Mouse (Mus musculus) lung, postnatal 36 days (tissue): ENCODE data around the gene Ssr3.
"Not testable (repeated sequence)": the region's sequence is repeated elsewhere in the genome, so short reads cannot be mapped to it uniquely, and the experiment has no call there.

Source experiments
- DNase-seq: peaks from one replicate; pipeline ENCODE4 v3.0.0; 2022; ENCODE audit warnings: mixed read lengths

The Ssr3 gene

DNA sequence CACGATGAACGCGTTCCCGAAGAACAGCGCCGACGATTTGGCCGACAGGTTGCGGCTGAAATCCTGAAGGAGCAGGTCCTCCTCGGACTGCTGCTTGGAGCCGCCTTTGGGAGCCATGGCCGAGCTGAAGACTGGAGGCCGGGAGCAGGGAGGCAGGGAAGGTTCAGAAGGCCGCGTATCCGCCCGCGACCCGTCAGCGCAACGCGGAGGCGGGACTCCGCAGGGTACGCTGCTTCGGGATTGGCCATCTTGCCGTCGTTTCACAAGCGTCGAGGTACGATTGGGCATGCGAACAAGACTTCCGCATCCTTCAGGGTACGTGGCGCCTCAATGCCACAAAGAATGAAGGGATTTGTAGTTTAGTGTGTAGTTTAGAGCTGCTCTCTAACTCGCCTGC, at the start of gene Ssr3:
Gene Ssr3, minus strand, starts transcription at position 203 of the 397 bp plus-strand sequence.
- peak; percentile 99 for DNase-seq

DNA sequence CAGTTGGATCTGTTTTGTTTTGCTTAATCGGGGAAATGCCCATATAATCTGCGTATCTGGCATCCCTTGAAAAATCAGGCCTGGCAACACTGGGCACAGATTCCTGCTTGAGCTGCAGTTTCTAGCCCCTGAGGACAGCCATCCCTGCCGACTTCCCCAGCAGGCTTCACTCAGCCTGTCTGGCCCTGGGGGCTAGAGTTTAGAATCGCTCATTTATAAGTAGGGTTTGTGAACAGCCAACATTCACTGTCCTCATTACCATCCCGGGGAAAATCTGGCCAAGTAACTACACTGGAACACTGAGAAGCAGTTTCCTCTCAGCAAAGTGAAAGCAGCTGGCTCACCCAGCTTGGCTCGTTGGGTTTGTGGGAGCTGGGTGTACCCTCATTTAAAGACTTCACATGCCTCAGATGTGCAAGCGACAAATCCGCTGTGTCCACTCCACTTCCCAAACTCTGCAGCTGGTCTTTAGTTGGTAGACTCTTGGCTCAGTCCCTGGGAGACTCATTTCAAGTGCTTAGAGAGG, 49.2 kb upstream of the Ssr3 start:
- DNase-seq: peak; percentile 42

DNA sequence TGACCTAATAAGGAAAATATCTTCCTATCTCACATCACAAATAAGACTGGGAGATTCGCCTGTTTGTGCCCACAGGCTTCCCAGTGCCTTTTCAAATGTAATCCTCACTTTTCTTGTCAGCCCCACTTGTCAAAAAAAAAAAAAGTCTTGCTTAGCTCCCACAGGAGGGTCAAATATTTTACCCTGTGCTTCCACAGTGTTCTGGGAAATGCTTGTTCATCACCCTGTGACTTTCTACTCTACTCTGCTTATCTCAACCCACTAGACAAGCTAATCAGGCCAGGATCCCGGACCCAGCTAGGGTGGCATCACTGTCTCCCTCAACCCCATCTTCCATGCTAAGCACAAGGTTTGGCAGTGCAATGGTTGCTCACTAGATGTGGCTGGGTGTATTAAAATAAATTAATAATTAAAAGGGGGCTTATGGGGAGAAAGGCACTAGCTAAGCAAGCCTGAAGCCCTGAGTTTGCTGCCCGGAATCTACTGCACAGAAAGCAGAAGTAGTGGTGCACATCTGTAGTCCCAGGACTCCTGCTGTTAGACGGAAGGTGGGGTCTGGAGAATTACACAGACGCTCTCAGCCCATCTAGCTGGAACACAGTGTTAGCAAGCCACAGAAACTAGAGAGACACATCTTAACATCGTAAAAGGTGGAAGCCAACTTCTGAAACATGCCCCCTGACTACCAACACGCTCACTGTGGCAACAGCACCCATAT, 46.2 kb upstream of the Ssr3 start:
- no peak for DNase-seq

DNA sequence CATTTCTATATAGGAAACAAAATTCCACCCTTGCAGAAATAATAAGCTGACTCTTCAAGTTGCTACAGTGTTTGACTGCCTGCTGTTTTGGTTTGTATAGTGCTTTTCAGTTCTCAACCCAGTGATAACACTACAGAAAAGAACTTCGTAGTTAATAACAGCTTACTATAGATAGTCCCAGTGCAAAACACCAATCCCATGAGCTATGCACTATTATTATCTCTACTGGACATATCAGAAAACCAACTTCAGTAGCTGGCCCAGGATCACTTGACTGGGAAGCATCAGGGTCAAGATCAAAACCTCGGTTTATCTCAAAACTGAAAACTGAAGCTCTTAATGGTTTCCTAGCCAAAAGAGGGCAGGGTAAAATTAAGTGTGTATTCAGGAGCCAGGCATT, 43.4 kb upstream of the Ssr3 start:
- DNase-seq: no peak

DNA sequence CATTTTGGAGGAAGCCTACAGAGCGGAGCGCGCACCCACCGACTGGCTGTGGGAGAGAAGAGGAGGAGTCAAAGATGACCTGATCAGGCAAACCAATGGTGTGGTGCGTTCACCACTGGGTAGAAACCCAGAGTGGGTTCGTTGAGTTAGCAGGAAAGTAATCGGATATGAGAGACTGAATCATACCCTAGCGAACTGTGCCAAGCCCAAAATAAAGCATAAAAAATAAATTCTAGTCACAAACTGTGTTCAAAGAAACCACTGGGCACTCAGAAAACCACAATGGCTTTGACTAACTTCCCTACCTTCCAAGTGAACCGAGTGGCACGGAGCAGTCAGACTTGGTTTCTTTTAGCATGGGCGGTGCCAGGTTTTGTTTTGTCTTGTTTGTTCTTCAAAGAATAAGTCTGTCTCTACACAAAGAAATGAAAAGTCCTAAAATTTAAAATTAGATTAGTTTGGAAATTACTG, 42.7 kb upstream of the Ssr3 start:
- no peak for DNase-seq

DNA sequence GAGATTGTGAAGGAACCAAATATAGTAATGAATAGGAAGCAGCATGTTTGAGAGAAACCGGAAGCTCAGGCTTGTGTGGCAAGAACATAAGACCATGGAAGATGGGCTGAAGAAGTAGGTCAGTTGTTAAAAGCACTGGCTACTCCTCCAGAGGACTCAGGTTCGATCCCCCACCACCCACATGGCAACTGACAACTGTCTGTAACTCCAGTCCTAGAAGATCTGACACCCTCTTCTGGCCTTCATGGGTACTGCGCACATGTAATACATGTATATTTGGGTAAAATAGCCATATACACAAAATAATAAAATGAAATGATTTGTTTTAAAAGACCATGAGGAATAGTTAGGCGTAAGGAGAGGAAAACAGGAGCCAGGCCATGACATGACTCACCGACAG, 39.8 kb upstream of the Ssr3 start:
- DNase-seq: no peak

DNA sequence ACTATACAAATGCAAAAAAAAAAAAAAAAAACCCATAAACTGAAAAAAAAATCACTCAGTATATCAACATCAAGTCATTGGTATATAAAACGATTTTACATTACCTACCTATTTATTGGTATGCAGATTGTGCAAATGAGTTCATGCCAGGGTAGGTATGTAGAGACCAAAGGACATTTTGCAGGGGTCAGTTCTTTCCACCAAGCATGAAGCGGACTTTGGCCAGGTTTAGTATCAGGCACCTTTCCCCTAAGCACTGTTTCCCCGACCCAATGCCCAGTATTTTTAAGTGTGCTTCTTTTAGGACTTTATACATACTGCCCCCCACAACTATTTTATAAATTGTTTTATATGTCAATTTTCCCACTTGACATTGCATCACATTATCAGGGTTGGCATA, 27.3 kb upstream of the Ssr3 start:
- no peak for DNase-seq

DNA sequence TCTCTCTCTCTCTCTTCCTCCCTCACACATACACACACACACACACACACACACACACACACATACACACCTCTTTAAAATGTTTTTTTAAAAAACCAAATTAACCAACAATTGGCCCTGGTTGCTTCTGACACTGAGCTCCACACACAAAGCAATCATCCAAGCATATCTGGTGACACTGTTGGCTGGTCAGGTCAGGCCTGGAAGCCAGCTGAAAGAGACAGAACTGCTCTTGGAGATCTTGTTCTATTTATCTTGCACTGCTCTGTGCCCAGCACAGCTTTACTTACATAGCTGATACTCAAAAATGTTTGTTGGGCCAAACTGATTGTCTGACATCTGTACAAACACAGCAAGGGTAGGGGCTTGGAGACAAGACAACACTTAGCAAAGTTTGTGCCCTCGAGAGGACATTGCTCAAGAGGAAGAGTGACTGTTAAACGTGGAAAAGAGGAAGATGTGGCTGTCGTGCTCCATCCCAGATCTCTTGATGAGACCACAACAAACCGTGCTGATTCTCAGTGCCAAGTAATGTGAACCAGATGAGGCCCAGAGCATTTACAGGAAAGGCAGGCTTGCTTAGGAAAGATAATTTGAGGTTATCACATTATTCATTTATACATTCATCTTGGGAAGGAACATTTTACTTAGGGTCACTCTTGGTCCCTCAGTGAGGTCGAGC, 25.6 kb upstream of the Ssr3 start:
- no peak for DNase-seq

DNA sequence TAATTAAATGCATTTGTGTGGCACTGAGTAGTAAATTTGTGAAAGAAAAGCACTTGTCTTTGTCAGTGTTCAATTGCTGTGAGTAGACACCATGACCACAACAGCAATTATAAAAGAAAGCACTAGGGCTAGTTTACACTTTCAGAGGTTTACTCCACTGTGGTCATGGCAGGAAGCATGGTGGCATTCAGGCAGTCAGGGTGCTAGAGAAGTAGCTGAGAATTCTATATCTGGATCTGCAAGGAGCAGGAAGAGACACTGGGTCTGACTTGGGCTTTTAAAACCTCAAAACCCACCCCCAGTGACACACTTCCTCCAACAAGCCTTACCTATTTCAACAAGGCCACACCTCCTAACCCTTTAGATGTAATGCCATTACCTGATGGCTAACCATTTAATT, 24.1 kb upstream of the Ssr3 start:
- no peak for DNase-seq

DNA sequence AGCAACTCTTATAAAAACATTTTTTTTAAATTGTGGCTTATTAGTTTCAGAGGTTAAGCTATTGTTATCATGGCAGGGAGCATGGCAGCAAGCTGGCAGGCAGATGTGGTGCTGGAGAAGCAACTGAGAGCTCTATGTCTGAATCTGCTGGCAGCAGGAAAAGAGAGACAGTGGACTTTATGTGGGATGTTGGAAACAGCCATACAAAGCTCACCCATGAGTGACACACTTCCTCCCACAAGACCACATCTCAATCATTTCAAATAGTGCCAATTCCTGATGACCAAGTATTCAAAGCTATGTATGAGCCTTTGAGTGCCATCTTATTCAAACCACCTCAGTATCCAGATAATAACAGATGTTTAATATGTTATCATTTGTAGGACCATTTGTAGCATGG, 15.5 kb upstream of the Ssr3 start:
- DNase-seq: no peak

DNA sequence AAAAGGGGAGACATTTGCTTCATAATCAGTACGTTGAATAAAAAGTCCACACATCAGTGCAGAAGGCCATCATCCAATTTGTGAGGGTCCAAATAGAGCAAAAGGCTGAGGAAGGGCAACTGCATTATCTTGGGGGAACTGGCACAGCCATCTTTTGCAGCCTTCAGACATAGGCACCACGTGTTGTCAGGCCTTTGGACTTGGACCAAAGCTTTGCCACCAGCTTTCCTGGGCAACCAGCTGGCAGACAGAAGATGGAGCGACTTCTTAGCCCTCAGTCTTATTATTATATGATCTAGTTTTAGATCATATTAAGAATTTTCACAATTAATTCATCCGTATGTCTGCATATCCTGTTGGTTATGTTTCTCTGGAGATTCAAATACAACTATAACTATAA, 13.4 kb upstream of the Ssr3 start:
- DNase-seq: no peak

DNA sequence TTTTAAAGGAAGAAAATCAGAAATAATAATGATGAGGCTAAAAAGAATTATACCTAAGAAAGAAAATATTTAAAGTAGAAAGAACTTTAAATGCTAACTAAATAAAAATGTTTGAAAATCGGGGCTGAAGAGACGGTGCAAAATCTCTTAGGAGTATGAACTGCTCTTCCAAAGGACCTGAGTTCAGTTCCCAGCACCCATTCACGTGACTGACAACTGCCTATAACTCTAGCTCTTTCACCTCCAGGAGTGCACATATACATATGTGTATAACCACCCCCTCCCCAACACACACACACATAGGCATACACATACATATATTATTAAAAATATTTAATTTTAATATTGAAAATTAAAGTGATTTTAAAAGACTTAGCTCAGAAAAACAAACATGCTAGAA, 5.1 kb upstream of the Ssr3 start:
- DNase-seq: no peak

DNA sequence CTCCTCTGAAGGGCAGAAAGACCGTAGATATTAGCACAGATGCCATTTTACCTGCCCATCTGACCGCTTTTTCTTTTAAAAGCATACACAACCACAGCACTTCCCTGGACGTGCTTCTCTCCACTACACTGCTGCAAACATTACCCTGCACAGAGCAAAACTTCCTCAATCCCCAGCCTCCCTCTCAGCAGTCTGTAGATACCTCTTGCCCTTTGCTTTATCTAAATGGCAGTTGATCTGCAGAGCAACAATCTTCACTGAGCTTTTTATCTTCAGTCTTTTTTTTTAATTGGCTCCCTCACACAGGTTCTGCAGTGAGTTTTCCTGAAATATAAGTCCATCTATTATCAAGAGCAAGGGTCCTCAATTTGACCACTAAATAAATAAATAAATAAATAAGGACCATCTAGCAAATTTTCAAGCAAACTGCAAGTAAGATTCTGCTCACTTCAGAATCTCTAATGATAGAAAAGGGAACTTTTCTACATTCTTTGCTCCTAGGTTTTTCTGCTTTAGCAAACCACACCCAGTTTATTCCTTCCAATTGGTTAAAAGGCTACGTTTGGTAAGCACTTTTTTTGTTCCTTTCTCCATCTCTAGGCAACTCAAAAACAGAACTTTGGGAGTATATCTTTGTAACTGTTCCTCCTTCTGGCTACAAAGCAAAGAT, 4.5 kb upstream of the Ssr3 start:
- no peak for DNase-seq

DNA sequence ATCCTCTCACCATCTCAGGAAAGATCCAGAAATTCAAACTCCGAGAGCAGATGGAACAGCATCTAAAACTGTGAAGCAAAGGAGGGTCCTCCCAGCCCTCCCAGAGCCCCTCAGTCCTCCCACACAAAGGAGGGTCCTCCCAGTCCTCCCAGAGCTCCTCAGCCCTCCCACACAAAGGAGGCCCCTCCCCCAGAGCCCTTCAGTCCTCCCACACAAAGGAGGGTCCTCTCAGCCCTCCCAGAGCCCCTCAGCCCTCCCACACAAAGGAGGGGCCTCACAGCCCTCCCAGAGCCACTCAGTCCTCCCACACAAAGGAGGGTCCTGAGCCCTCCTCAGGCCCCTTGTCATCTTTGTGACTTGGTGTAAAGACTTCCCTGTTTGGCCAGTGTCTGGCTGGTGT, 2.7 kb upstream of the Ssr3 start:
- DNase-seq: not testable (repeated sequence)

DNA sequence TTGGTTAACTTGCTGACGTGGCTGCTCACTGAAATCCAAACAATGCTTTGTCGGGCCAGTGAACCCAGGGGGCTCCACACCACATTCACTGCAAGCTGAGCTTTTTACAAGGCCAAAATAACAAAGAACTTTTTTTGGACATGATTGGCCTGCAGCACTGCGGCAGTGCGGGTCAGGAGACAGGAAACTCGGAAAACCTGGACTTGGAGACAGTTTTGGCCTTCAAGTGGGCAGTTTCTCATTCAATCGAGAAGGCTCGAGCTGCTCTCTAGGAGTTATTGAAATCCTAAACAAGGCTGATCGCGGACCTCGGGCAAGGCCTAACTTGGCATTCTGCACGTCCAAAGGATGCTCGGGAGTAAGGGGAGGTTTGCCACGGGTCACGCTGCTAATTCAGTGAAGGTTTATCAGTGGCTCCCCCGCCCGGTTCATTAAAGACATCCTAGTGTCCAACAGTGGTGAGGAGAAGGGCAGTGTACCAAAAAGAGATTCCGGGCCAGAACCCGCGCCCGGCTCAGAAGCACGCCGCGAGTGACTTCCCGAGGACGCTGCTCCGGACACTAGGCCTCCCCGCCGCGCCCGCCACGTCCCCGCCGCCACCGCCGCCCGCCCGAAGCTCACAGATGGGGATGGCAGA, 521 bp downstream of the Ssr3 start:
- DNase-seq: peak; percentile 38

DNA sequence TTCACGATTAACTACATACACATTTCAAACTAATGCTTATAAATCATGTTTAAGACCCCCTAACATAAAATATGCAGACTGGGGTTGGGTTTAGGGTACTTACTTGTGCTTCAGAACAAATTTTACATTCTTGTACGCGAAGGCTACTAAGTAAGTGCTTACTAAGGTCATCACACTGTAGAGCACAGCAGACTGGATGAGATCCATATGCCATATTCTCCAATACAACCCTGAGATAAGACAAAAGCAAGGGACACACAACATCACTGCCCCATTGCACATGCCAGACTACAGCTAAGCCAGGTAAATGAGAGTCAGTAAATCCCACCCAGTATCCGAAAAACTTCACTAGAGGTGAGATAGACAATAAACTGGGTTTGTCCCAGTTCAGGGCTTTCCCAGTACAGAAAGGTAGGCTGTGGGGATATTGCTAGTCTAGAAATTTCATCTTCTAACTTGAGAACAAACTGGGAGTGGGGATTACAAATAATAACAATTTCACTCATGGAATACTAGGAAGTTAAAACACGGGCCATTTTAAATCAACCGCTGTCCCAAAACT, 1.1 kb downstream of the Ssr3 start:
- no peak for DNase-seq

DNA sequence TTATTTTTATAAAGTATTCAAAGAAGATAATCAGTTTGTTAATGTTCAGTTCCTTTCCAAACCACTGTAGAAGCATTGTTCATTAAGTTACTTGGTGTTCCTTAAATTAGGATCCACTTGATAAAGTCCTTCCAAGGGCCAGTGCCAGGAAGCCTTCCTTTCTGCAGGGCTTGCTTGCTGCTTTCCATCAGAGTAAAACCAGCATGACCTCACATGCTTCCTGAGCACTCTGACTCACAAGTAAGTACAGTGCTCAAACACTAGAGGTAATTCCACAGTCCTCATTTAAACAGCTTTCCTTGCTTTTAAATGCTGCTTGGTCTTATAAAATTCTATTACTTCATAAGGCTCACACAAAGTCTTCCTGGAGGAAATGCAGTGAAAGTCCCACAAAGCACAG, 6.7 kb downstream of the Ssr3 start:
- peak; percentile 24 for DNase-seq

DNA sequence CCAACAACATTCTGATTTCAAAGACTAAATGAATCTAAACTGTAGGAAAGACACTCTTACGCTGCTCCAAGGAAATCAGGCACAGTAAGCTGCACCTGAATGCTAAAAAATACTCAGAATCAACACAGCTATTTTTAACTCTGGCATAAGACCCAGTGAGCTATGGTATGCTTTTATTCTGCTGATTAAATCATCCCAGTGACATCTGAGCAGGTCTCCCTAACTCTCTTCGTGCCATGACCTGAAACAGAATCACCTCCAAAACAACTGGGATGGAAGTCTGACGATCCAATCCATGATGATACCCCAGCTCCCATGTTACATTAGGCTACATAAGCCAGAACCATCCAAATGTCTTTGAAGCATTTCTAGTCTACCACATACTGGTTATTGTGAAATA, 8.0 kb downstream of the Ssr3 start:
- no peak for DNase-seq

DNA sequence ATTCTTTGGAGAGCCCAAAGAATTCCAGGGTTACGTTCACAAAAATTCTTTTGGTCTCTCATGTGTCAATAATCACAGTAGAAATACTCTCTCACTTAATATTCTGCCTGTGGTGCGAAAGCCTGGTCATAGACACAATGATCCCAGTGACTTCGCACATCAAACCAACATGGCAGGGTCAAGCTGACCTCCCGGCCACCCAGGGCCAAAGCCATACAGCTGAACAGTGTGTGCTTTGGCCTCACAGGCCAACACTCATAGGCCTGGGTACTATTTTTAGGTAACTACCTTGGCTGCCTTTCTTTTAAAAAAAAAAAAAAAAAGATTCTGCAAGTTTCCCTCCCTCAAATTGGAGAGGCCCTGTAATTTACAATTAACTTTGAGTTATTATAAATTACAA, 11.3 kb downstream of the Ssr3 start:
- no peak for DNase-seq

DNA sequence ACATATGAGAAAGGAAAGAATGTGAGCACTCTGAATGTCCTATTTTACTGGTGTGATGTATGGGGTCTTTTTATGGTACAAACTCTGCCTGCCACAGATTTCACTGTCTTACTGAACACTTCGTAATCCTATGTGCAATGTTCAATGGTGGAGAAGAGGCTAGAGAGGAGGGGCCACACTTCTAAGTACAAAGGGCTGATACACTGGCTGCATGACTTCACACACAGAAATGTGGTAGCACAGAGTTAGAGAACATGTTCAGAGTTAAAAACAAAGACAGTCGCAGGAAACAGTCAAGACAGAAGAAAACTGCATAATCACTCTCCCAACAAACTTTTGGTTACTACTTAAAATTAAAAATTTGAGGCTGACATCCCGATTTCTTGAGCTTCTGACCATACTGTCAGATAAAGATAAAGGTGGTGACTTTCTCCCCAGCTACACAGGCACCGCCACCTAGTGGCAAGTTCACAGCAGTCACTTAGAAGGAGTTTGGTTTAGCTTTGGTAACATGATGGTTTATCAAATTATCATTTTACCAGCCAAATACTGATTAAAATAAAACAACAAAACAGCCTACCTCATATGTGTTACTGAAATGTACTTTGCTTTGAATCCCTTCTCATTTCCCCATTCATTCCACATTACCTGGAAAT, 12.4 kb downstream of the Ssr3 start:
- DNase-seq: peak; percentile 66

DNA sequence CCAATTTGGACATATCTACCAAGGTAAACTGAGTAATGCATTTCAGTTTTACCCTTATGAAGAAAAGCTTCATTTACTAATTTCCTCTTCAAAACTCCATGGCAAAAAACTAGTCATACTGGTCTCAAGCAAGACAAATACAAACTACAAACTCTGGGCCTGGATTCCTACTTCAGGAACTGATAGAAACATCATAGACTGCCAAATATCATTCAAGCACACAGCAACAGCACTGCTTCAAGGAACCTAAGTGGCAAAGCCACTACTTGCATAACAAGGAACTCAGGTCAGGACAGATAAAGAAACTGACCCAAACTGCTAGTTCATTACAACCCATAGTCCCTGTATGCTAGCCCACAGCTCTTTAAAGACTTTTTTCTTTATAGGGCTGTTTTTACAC, 13.7 kb downstream of the Ssr3 start:
- DNase-seq: peak; percentile 36

DNA sequence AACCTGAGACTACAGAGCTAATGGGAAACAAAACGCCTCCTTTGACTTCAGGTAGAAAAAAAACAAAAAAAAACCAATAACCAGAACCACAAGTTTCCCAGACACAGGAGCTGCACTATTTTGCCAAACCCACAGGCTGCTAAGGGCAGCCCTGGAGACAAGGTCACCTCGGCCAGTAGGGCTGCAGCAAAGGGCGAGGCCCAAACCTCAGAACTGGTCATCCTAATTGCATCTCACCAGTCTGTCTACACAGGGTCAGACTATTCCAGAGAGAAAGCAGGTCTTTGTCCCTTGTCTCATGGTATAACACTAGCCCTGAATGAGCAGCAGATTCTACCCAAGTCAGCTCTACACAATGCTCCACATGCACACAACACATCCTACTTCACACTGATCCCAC, 17.7 kb downstream of the Ssr3 start:
- no peak for DNase-seq
